Mouse (Mus musculus) lung, postnatal 0 days (tissue): ENCODE measurements around the gene Rpp25l. TPM values are rescaled to one million over a fixed set of nuclear protein-coding genes. Genes with fewer than 3 reads are reported as not detected.
"Not testable (repeated sequence)": the region's sequence is repeated elsewhere in the genome, so short reads cannot be mapped to it uniquely, and the experiment has no call there.

Experiments used
- ATAC-seq: fragments of 200-750 bp; cut with Nextera tagmentation; 2 replicates; pipeline ENCODE4 v1.8.0; 2017; ENCODE audit warnings: moderate library complexity
- DNase-seq: peaks from one replicate; pipeline ENCODE4 v3.0.0-alpha.2; 2016; ENCODE audit warnings: low spot score
- H3K27ac ChIP-seq: fragments of 300-500 bp; sonication (generic); 2 replicates; pipeline ENCODE4 v1.5.1; 2014; ENCODE audit warnings: antibody characterized with exemption, mild to moderate bottlenecking, low read length, mixed read lengths
- H3K27me3 ChIP-seq: fragments of 300-500 bp; sonication (generic); replicated peaks from 2 replicates; pipeline ENCODE4 v1.6.1; 2014; ENCODE audit warnings: low read length, mixed read lengths; ENCODE audit not compliant: insufficient read depth
- H3K36me3 ChIP-seq: fragments of 300-500 bp; sonication (generic); 2 replicates; pipeline ENCODE4 v1.6.1; 2014; ENCODE audit warnings: low read length, mixed read lengths; ENCODE audit not compliant: insufficient read depth
- H3K4me1 ChIP-seq: fragments of 300-500 bp; sonication (generic); 2 replicates; pipeline ENCODE4 v1.6.1; 2014; ENCODE audit warnings: antibody characterized with exemption, low read depth, low read length, mixed read lengths; ENCODE audit not compliant: insufficient read depth
- H3K4me2 ChIP-seq: fragments of 300-500 bp; sonication (generic); replicated peaks from 2 replicates; pipeline ENCODE4 v1.6.1; 2014; ENCODE audit warnings: low read depth, mild to moderate bottlenecking, low read length, moderate library complexity, mixed read lengths
- H3K4me3 ChIP-seq: fragments of 300-500 bp; sonication (generic); 2 replicates; pipeline ENCODE4 v1.5.1; 2014; ENCODE audit warnings: low read depth, low read length
- H3K9ac ChIP-seq: fragments of 300-500 bp; sonication (generic); replicated peaks from 2 replicates; pipeline ENCODE4 v1.6.1; 2014; ENCODE audit warnings: low read depth, mild to moderate bottlenecking
- H3K9me3 ChIP-seq: fragments of 300-500 bp; sonication (generic); 2 replicates; pipeline ENCODE4 v1.6.1; 2016; ENCODE audit warnings: low read length, mixed read lengths
- CTCF ChIP-seq: IDR thresholded peaks from 2 replicates; pipeline ENCODE4 v1.5.1; 2016; ENCODE audit warnings: antibody characterized with exemption, mild to moderate bottlenecking
- EP300 ChIP-seq: IDR thresholded peaks from 2 replicates; pipeline ENCODE4 v1.6.1; 2016; ENCODE audit warnings: antibody characterized with exemption, mild to moderate bottlenecking, control low read depth
- WGBS: fragments of 180-500 bp; shearing (Covaris S2); extraction: QIAGEN DNeasy Blood & Tissue Kit; methylation state at CpG from one replicate; pipeline ENCODE4 v1.1.7; 2014; 5-methylcytosine and 5-hydroxymethylcytosine counted together
- polyA plus RNA-seq: library from polyadenylated mRNA; unstranded; fragments of >200 nt; fragmentation: Nextera tagmentation; extraction: Ambion mirVana; gene quantifications from 2 replicates; pipeline ENCODE4 v1.2.1, GENCODE M21; 2015

Gene Rpp25l
- polyA plus RNA-seq = 45.6 and 51.8 TPM in 2 replicates

GRCm38 (mm10) chr4:41713197-41714067 is at the start of gene Rpp25l:
Gene Rpp25l, minus strand, starts transcription at chr4:41713534.
- Histone ChIP-seq H3K27me3 (no peaks in the 10 kb centered on the region), H3K9me3 (no peaks in the 10 kb centered on the region), H3K4me2 (peak within 1 kb of the TSS; percentile 93), H3K4me3 (peak within 1 kb of the TSS; percentile 79), H3K36me3 (peaks cover 9% of the 10 kb centered on the region; the same call in 1 of the 2 replicates), H3K4me1 (peaks cover 13% of the 10 kb centered on the region; the same call in 1 of the 2 replicates), H3K9ac (peak within 1 kb of the TSS; percentile 88), H3K27ac (peak within 1 kb of the TSS; percentile 77)
- TF ChIP-seq EP300 (no peak), CTCF (peak; percentile 49)
- 1% methylated on average over 61 of the region's 61 CpGs for WGBS
- DNase-seq (peak; percentile 69), ATAC-seq (peak; percentile 83)

GRCm38 (mm10) chr4:41762688-41763114 is 49.4 kb upstream of the Rpp25l start:
- H3K27me3 ChIP-seq, ATAC-seq, H3K9ac ChIP-seq, H3K27ac ChIP-seq, H3K36me3 ChIP-seq, H3K9me3 ChIP-seq, H3K4me3 ChIP-seq: not testable (repeated sequence)
- DNase-seq = peak; percentile 23
- H3K4me1 ChIP-seq = peaks cover 13% of the 10 kb centered on the region; the same call in 1 of the 2 replicates
- WGBS = 47% methylated on average over 8 of the region's 8 CpGs
- 0 out of 2 replicates have a peak overlapping the region, but pooled peaks have one; percentile 11 for H3K4me2 ChIP-seq

GRCm38 (mm10) chr4:41762099-41762687 is 48.9 kb upstream of the Rpp25l start:
- Histone ChIP-seq H3K9ac (no peak overlapping the region), H3K27ac (peak overlapping the region; percentile 92)

GRCm38 (mm10) chr4:41761680-41762079 is 48.3 kb upstream of the Rpp25l start:
- TF ChIP-seq CTCF = no peak
- no peak for TF ChIP-seq EP300
- Histone ChIP-seq H3K9me3 (no peaks in the 10 kb centered on the region), H3K4me1 (peaks cover 13% of the 10 kb centered on the region; the same call in 1 of the 2 replicates), H3K4me2 (peak overlapping the region; percentile 57), H3K9ac (no peak overlapping the region), H3K27ac (peak overlapping the region; percentile 92), H3K27me3 (no peaks in the 10 kb centered on the region), H3K36me3 (no peaks in the 10 kb centered on the region), H3K4me3 (no peak overlapping the region)
- DNase-seq (peak; percentile 32), ATAC-seq (no peak)

More at GRCm38 (mm10) chr4:41762099-41762687, 48.9 kb upstream of the Rpp25l start:
- peak; percentile 15 for DNase-seq
- H3K27me3 ChIP-seq = no peaks in the 10 kb centered on the region
- 41% methylated on average over 7 of the region's 8 CpGs for WGBS
- no peaks in the 10 kb centered on the region for H3K36me3 ChIP-seq
- ATAC-seq = no peak
- no peaks in the 10 kb centered on the region for H3K9me3 ChIP-seq
- no peak for TF ChIP-seq CTCF
- TF ChIP-seq EP300 = no peak
- H3K4me3 ChIP-seq = no peak overlapping the region
- H3K4me2 ChIP-seq = peak overlapping the region; percentile 11; the same call in 1 of the 2 replicates
- peaks cover 13% of the 10 kb centered on the region; the same call in 1 of the 2 replicates for H3K4me1 ChIP-seq

GRCm38 (mm10) chr4:41760911-41761310 is 47.6 kb upstream of the Rpp25l start:
- Histone ChIP-seq H3K4me3 (peak overlapping the region; percentile 41), H3K4me1 (peaks cover 17% of the 10 kb centered on the region; the same call in 1 of the 2 replicates), H3K27ac (peak overlapping the region; percentile 92), H3K9ac (peak overlapping the region; percentile 32; the same call in 1 of the 2 replicates), H3K9me3 (no peaks in the 10 kb centered on the region), H3K27me3 (no peaks in the 10 kb centered on the region), H3K36me3 (no peaks in the 10 kb centered on the region), H3K4me2 (peak overlapping the region; percentile 57)
- ATAC-seq (peak; percentile 16; the same call in 1 of the 2 replicates), DNase-seq (no peak)
- 61% methylated on average over 4 of the region's 4 CpGs for WGBS
- TF ChIP-seq EP300 (no peak), CTCF (no peak)

- no peaks in the 10 kb centered on the region for H3K9me3 ChIP-seq
- no peaks in the 10 kb centered on the region for H3K36me3 ChIP-seq
- H3K4me2 ChIP-seq = peak overlapping the region; percentile 57
- peaks cover 17% of the 10 kb centered on the region; the same call in 1 of the 2 replicates for H3K4me1 ChIP-seq
- DNase-seq (peak; percentile 98), ATAC-seq (peak; percentile 95)
- peak overlapping the region; percentile 41 for H3K4me3 ChIP-seq
- TF ChIP-seq EP300 (0 out of 2 replicates have a peak, but pooled peaks have one; percentile 9), CTCF (peak; percentile 50)
- WGBS = 0% methylated on average over 13 of the region's 15 CpGs
- H3K27ac ChIP-seq = peak overlapping the region; percentile 92
- H3K27me3 ChIP-seq = no peaks in the 10 kb centered on the region
- H3K9ac ChIP-seq = peak overlapping the region; percentile 46
These were observed 47.0 kb upstream of the Rpp25l start for GRCm38 (mm10) chr4:41760288-41760721.
